Mouse (Mus musculus) Patski (cell line): ENCODE data around the gene Pear1. TPM values are rescaled to one million over a fixed set of nuclear protein-coding genes. Genes with fewer than 3 reads are reported as not detected.
A peak's percentile ranks its signal among the peaks of the same experiment; 100 is the strongest.
"Not testable (repeated sequence)": the region's sequence is repeated elsewhere in the genome, so short reads cannot be mapped to it uniquely, and the experiment has no call there.

Experiments
- ATAC-seq: fragments of 100-300 bp; one replicate; pipeline ENCODE4 v1.8.0; 2021
- CTCF ChIA-PET: fragments of 350-600 bp; sonication (Branson Sonifier 250); formaldehyde crosslinking; loops from one replicate; lab custom pipeline; 2022; ENCODE audit warnings: inconsistent platforms; lab: Charles Lee
- POLR2A ChIA-PET: fragments of 350-600 bp; sonication (Branson Sonifier 250); formaldehyde crosslinking; loops from one replicate; lab custom pipeline; 2022; ENCODE audit warnings: antibody characterized with exemption, inconsistent platforms; lab: Charles Lee
- DNase-seq: peaks from one replicate; pipeline ENCODE4 v3.0.0-alpha.2; 2011; ENCODE audit warnings: low read depth, low spot score
- H3K27me3 ChIP-seq: fragments of 371-371 bp; one replicate; pipeline ENCODE4 v1.5.1; 2021
- CTCF ChIP-seq: fragments of 100-300 bp; IDR thresholded peaks from one replicate; pipeline ENCODE4 v1.5.1; 2021
- in situ Hi-C: fragments of 300-500 bp; cut with MboI; formaldehyde crosslinking; loops from 3 replicates; pipeline ENCODE4 v1.11.1; 2018; ENCODE audit warnings: low pct_unique_long_range_greater_than_20kb, mixed read lengths
- polyA plus RNA-seq: library from polyadenylated mRNA; unstranded; gene quantifications from one replicate; pipeline ENCODE4 v1.2.3, GENCODE M21; 2021

Pear1 gene
- 2.8 TPM for polyA plus RNA-seq

DNA sequence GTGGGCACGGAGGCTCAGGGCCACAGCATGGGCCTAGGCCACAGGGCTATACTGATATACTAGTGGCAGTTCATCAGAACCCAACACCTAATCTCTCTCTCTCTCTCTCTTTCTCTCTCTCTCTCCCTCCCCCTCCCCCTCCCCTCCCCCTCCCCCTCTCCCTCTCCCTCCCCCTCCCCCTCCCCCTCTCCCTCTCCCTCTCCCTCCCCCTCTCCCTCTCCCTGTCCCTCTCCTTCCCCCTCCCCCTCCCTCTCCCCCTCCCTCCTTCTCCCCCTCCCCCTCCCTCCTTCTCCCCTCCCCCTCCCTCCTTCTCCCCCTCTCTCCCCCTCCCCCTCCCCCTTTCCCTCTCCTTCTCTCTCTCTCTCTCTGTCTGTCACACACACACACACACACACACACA lies at the start of gene Pear1:
TSS of gene Pear1 (minus strand) at position 101 of the 400 bp plus-strand sequence.
- POLR2A ChIA-PET, ATAC-seq, DNase-seq, in situ Hi-C loops: not testable (repeated sequence)
- CTCF ChIA-PET = interaction anchor here (0.9 to 1.4 kb wide), 2 partner anchors 8 to 68 kb away, joined by 3 read pairs; no protein-coding TSS in a partner anchor
- peaks cover 66% of the 10 kb centered on the region for H3K27me3 ChIP-seq

DNA sequence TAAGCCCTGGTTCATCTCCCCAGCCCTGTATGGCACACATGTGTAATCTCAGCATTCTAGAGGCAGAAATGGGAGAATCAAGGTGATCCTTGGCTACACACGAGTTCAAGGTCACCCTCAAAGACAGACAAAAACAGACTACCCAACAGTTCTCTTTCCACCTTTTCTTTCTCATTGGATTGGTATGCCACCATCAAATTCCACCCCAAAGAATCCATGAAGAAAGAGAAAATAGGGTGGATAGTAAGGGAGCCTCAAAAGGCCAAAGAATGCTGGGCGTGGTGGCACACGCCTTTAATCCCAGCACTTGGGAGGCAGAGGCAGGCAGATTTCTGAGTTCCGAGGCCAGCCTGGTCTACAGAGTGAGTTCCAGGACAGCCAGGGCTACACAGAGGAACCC lies 40.0 kb upstream of the Pear1 start:
- CTCF ChIA-PET = interaction anchor here (1.5 kb wide), 1 partner anchor 12 kb away, joined by 3 read pairs; no protein-coding TSS in a partner anchor
- POLR2A ChIA-PET, H3K27me3 ChIP-seq, DNase-seq, in situ Hi-C loops, ATAC-seq: not testable (repeated sequence)

DNA sequence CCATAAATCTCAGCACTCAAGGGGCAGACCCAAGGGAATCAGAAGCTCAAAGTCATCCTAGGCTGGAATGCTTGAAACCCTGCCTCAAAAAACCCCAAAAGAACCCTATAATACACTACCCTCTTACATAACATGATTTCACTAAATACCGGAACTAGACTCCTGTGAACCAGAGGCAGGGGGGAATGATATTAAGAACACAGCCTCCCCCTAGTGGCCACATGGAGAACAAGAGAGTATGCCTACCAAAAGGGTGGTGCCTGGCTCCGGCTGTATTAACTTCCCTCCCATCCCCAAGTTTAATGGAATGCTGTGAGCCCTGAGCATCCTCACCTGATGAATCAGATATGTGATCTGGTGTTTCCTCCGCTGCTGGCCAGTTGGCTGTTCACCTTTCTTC lies 35.7 kb upstream of the Pear1 start:
- CTCF ChIA-PET = interaction anchor here (0.7 to 7.6 kb wide), 15 partner anchors 8 to 104 kb away, joined by 3 to 40 read pairs (median 5); partner anchors contain the start of genes Ntrk1 and Prcc
- TF ChIP-seq CTCF = no peak
- POLR2A ChIA-PET = interaction anchor here (0.5 to 1.0 kb wide), 2 partner anchors 11 to 408 kb away, joined by 3 read pairs; no protein-coding TSS in a partner anchor
- no peaks in the 10 kb centered on the region for H3K27me3 ChIP-seq
- ATAC-seq = peak; percentile 68
- DNase-seq = peak; percentile 58
- in situ Hi-C loops = no loop called here

DNA sequence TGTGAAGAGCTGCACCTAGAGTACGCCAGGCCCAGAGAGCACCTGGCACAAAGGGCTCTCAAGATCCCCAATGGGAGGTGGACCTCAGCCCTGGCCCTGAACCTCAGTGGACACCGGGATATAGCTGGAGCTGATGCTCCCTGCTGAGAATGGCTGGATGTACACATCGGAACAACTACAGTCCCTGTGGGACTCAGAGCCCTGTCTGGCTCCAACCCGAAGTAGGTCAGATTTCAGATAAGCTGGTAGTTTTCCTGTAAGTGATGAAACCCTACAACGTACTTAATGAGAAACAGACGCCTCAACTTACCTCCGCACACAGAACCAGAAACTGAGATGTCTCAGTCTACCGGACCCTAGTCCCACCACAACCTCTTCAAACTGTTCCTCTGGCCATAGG lies 33.6 kb upstream of the Pear1 start:
- in situ Hi-C loops = no loop called here
- CTCF ChIA-PET = interaction anchor here (0.8 to 7.6 kb wide), 2 partner anchors 18 to 41 kb away, joined by 3 to 40 read pairs; no protein-coding TSS in a partner anchor
- ATAC-seq (no peak), DNase-seq (no peak)
- TF ChIP-seq CTCF = no peak
- H3K27me3 ChIP-seq = no peaks in the 10 kb centered on the region
- POLR2A ChIA-PET = no interaction called here

DNA sequence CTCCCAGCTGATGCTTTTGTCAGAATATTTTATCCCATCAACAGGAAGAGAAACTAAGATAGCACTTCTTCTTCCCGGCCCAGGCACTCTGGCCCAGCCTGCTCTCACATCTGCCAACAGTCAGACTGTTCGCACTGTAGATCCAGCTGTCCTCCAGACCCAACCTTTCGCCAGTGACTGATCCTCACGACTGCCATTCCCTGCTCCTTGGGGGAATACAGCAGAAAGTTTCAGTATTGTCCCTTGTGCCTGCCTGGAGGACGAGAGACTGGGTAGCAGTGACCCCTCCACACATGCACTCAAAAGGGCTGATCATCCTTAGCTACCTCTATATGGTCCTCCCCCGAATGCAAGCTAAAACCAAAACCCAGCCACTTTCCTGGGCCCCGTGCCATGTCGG lies 31.8 kb upstream of the Pear1 start:
- TF ChIP-seq CTCF = no peak
- no peak for DNase-seq
- ChIA-PET POLR2A (interaction anchor here (0.8 kb wide), 1 partner anchor 21 kb away, joined by 3 read pairs; no protein-coding TSS in a partner anchor), CTCF (interaction anchor here (0.8 to 7.6 kb wide), 4 partner anchors 11 to 107 kb away, joined by 3 to 40 read pairs (median 4); no protein-coding TSS in a partner anchor)
- no peaks in the 10 kb centered on the region for H3K27me3 ChIP-seq
- ATAC-seq = no peak
- in situ Hi-C loops = no loop called here

DNA sequence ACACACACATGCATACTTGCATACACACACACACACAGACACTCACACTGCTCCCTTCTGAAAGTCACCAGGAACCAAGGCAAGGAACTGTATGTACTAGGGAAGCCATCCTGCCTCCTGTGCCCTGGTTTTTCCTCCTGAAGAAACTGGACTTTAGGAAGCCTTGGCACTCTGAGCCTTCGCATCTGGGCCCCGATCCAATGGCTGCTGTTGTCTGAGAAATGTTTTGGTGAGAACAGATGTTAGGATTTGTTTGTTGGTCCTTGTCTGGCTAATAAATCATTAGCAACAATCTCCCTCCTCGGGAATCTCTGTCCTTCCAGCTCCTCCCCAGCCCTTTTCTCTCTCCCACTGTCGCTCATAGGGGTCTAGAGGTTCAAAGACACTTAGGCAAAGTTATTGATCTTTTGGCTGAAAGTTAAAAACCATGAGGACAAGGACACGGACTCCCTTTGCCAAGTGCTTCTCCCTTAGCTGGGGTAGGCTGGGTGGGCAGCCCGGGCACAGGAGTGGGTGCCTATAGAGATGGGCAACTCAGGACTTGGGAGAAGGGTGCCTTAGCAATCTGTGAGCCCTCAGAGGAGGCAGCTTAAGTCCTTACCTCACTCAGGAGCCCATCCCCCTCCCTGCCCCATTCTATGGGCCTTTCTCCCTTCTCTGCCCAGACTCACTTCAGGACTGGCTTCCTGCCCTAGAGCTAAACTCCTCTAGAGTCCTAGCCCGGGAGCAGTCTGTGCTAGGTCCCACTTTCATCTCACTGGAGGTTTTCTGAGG lies 30.9 kb upstream of the Pear1 start:
- DNase-seq = no peak
- CTCF ChIA-PET = interaction anchor here (0.7 to 7.6 kb wide), 6 partner anchors 12 to 86 kb away, joined by 3 to 40 read pairs (median 4); no protein-coding TSS in a partner anchor
- in situ Hi-C loops = no loop called here
- H3K27me3 ChIP-seq = no peaks in the 10 kb centered on the region
- no peak for TF ChIP-seq CTCF
- POLR2A ChIA-PET = interaction anchor here (0.8 kb wide), 1 partner anchor 21 kb away, joined by 3 read pairs; no protein-coding TSS in a partner anchor
- ATAC-seq = no peak

DNA sequence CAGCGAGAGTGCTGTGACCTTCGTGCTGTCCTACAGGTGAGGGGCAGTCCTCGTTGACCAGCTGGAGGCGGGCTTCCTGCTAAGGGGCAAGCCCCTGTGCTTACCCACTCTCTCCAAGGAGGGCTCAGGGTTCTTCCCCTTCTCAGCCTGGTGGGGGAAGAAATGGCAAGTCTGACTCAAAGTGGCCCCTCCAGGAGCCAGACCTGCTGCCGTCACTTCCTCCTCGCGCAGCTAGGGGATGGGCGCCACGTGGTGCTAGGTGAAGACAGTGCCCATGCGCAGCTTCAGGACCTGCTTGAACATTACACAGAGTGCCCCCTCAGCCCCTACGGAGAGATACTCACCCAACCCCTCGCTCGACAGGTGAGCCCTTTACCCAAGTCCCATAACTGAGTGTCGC lies 25.0 kb upstream of the Pear1 start:
- TF ChIP-seq CTCF = no peak
- ChIA-PET CTCF (interaction anchor here (1.0 to 2.8 kb wide), 4 partner anchors 10 to 17 kb away, joined by 3 to 11 read pairs (median 7); no protein-coding TSS in a partner anchor), POLR2A (no interaction called here)
- peaks cover 23% of the 10 kb centered on the region for H3K27me3 ChIP-seq
- DNase-seq (no peak), ATAC-seq (no peak)
- in situ Hi-C loops = no loop called here

DNA sequence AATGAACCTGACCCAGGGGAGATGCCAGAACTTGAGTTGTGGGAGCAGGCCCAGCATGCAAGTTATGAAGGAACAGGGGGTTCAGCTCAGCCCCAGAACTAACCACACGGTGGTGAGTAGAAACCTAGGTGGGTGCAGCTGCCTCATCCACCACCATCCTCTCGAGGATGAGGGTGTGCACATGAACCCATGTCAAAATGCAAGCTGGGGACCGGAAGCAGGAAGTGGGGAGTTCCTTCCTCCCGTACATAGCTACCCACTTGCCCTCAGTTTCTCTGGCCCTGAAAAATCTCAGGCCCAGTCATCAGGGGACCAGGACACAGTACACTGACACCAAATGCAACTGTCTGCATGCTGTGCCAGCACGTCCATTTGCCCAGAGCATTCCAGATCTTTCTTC lies 23.6 kb upstream of the Pear1 start:
- POLR2A ChIA-PET = no interaction called here
- CTCF ChIA-PET = interaction anchor here (1.2 to 2.8 kb wide), 5 partner anchors 9 to 65 kb away, joined by 3 to 11 read pairs (median 3); partner anchors contain the start of gene Ntrk1
- in situ Hi-C loops = no loop called here
- DNase-seq (no peak), ATAC-seq (no peak)
- no peak for TF ChIP-seq CTCF
- peaks cover 32% of the 10 kb centered on the region for H3K27me3 ChIP-seq

DNA sequence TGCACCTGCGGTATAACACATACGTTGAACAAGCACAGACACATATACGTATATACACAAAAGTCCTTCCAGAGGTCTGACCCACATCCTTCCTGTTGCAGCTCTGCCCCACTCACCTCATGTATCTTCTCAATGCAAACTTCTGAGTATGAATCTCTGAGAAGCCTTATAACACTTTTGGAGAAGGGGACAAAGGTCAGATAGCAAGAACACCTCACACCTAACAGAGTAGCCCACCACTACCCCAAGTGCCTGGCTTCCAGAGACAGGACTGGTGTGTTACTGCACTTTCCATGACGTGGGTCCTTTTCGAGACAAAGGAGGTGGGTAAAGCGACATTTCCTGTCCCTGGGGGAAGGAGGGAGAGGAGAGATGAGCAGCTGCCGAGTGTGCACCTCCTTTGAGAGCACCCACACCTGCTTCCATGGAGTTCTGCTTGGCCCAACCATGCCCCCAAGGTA lies 22.6 kb upstream of the Pear1 start, which contains the start of gene Sh2d2a:
TSS of gene Sh2d2a (plus strand) at position 106 of the 461 bp plus-strand sequence.
- ChIA-PET CTCF (interaction anchor here (1.2 to 1.5 kb wide), 3 partner anchors 57 to 98 kb away, joined by 3 to 4 read pairs (median 3); partner anchors contain the start of gene Lrrc71), POLR2A (no interaction called here)
- no peak for ATAC-seq
- TF ChIP-seq CTCF = no peak
- H3K27me3 ChIP-seq = peaks cover 39% of the 10 kb centered on the region
- no peak for DNase-seq
- in situ Hi-C loops = no loop called here

DNA sequence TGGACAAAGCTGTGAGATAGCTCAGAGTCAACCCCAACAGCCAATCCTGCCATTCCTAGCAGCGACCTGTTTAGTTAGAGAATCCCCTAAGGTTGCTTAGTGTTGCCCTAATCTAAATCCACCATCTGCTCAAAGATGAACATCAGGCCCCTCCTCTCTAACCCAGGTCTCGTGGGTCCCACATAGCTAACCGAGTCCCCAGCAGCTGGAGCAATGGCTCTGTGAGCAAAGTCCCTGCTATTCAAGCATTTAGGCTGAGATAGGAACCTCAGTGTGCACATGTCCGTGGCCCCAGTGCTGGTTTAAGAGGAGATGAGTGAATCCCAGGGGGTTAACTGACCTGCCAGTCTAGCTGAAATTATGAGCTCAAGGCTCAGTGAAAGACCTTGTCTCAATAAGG lies 22.1 kb upstream of the Pear1 start:
- POLR2A ChIA-PET = no interaction called here
- CTCF ChIA-PET = interaction anchor here (1.2 to 1.5 kb wide), 3 partner anchors 56 to 97 kb away, joined by 3 to 4 read pairs (median 3); partner anchors contain the start of gene Lrrc71
- no peak for TF ChIP-seq CTCF
- peaks cover 42% of the 10 kb centered on the region for H3K27me3 ChIP-seq
- in situ Hi-C loops = no loop called here
- ATAC-seq = no peak
- DNase-seq = no peak
